Mouse (Mus musculus) liver, postnatal 0 days (tissue): ENCODE measurements around the gene Basp1. TPM values are rescaled to one million over a fixed set of nuclear protein-coding genes. Genes with fewer than 3 reads are reported as not detected.
A peak's percentile ranks its signal among the peaks of the same experiment; 100 is the strongest.
"Not testable (repeated sequence)": the region's sequence is repeated elsewhere in the genome, so short reads cannot be mapped to it uniquely, and the experiment has no call there.

ENCODE experiments used
- ATAC-seq: fragments of 200-750 bp; cut with Nextera tagmentation; 2 replicates; pipeline ENCODE4 v1.8.0; 2017; ENCODE audit warnings: mild to moderate bottlenecking, moderate library complexity
- DNase-seq: peaks from one replicate; pipeline ENCODE4 v3.0.0-alpha.2; 2016
- H3K27ac ChIP-seq: fragments of 300-500 bp; sonication (generic); 2 replicates; pipeline ENCODE4 v1.5.1; 2014; ENCODE audit warnings: antibody characterized with exemption, moderate library complexity, mild to moderate bottlenecking, low read depth
- H3K27me3 ChIP-seq: fragments of 300-500 bp; sonication (generic); 2 replicates; pipeline ENCODE4 v1.6.1; 2014; ENCODE audit warnings: low read length, control low read depth, mixed read lengths; ENCODE audit not compliant: insufficient read depth
- H3K36me3 ChIP-seq: fragments of 300-500 bp; sonication (generic); replicated peaks from 2 replicates; pipeline ENCODE4 v1.6.1; 2014; ENCODE audit warnings: mild to moderate bottlenecking, control low read depth, low read length, moderate library complexity, mixed read lengths; ENCODE audit not compliant: insufficient read depth
- H3K4me1 ChIP-seq: fragments of 300-500 bp; sonication (generic); 2 replicates; pipeline ENCODE4 v1.6.1; 2014; ENCODE audit warnings: antibody characterized with exemption, mild to moderate bottlenecking, control low read depth; ENCODE audit not compliant: insufficient read depth
- H3K4me2 ChIP-seq: fragments of 300-500 bp; sonication (generic); 2 replicates; pipeline ENCODE4 v1.6.1; 2014; ENCODE audit warnings: low read depth, mild to moderate bottlenecking, low read length, moderate library complexity, mixed read lengths
- H3K4me3 ChIP-seq: fragments of 300-500 bp; sonication (generic); 2 replicates; pipeline ENCODE4 v1.5.1; 2014; ENCODE audit warnings: low read depth, low read length
- H3K9ac ChIP-seq: fragments of 300-500 bp; sonication (generic); replicated peaks from 2 replicates; pipeline ENCODE4 v1.6.1; 2014; ENCODE audit warnings: mild to moderate bottlenecking, moderate library complexity
- H3K9me3 ChIP-seq: fragments of 300-500 bp; sonication (generic); 2 replicates; pipeline ENCODE4 v1.6.1; 2016; ENCODE audit warnings: mild to moderate bottlenecking, control low read depth, low read length, mixed read lengths
- CTCF ChIP-seq: sonication (generic); IDR thresholded peaks from 2 replicates; pipeline ENCODE4 v1.5.1; 2016; ENCODE audit warnings: antibody characterized with exemption, low read depth
- EP300 ChIP-seq: IDR thresholded peaks from 2 replicates; pipeline ENCODE4 v1.6.1; 2016; ENCODE audit warnings: antibody characterized with exemption, low read depth, mild to moderate bottlenecking
- whole genome bisulfite sequencing: fragments of 180-500 bp; shearing (Covaris S2); extraction: QIAGEN DNeasy Blood & Tissue Kit; methylation state at CpG from one replicate; pipeline ENCODE4 v1.1.7; 2014; ENCODE audit not compliant: insufficient replicate concordance; 5-methylcytosine and 5-hydroxymethylcytosine counted together
- polyA plus RNA-seq: library from polyadenylated mRNA; unstranded; fragments of >200 nt; fragmentation: Nextera tagmentation; extraction: Ambion mirVana; gene quantifications from 2 replicates; pipeline ENCODE4 v1.2.1, GENCODE M21; 2015

The Basp1 gene
- polyA plus RNA-seq = 1.9 and 2.2 TPM in 2 replicates

GRCm38 (mm10) chr15:25413378-25413901, at the start of gene Basp1:
TSS of gene Basp1 (minus strand) at chr15:25413764.
- no peak within 1 kb of the TSS for H3K27ac ChIP-seq
- TF ChIP-seq CTCF (no peak), EP300 (no peak)
- H3K4me1 ChIP-seq = peaks cover 14% of the 10 kb centered on the region
- ATAC-seq = peak; percentile 25; the same call in 1 of the 2 replicates
- H3K9me3 ChIP-seq = no peaks in the 10 kb centered on the region
- peak within 1 kb of the TSS; percentile 77 for H3K4me2 ChIP-seq
- WGBS = 0% methylated on average over 15 of the region's 60 CpGs
- peak within 1 kb of the TSS; percentile 30; the same call in 1 of the 2 replicates for H3K9ac ChIP-seq
- H3K27me3 ChIP-seq = peaks cover 34% of the 10 kb centered on the region
- DNase-seq = peak; percentile 37
- no peaks in the 10 kb centered on the region for H3K36me3 ChIP-seq
- peak within 1 kb of the TSS; percentile 56 for H3K4me3 ChIP-seq

GRCm38 (mm10) chr15:25463076-25463475, 49.5 kb upstream of the Basp1 start:
- H3K27ac ChIP-seq, H3K27me3 ChIP-seq, H3K4me1 ChIP-seq, H3K4me3 ChIP-seq, H3K9ac ChIP-seq, DNase-seq, H3K36me3 ChIP-seq, H3K4me2 ChIP-seq, ATAC-seq, H3K9me3 ChIP-seq: not testable (repeated sequence)

DNA sequence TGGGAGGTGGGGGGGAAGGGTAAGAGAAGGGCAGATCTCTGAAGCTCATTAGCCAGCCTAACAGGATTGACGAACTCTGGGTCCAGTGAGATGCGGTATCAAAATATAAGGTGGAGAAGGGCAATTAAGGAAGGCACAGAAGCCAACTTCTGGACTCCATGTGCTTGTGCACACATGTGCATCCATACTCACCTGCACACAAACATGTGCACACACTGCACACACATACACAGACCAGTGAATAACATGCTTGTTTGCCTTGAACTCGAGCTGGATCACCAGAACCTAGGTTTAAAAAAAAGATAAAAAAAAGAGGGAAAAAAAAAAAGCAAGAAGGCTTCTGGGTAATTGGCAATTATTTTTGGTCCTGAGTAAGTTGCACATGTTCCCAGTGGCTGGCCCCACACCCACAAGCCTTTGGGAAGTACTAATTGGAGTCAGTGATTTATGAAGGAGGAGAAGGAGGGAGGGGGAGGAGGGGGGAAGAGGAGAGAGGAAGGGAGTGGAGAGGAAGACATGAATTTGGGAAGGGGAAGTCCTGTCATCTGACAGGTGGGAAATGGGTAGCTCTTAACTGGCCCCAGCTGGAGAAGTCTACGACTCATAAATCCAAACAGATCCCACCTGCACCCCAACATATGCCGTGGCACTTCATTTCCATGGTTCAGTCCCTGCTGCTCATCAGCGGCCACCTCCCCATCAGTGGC, 48.6 kb upstream of the Basp1 start:
- H3K36me3 ChIP-seq = no peaks in the 10 kb centered on the region
- no peaks in the 10 kb centered on the region for H3K4me1 ChIP-seq
- DNase-seq (no peak), ATAC-seq (no peak)
- H3K4me2 ChIP-seq = no peak overlapping the region
- no peaks in the 10 kb centered on the region for H3K27me3 ChIP-seq
- H3K27ac ChIP-seq = no peak overlapping the region
- no peak overlapping the region for H3K4me3 ChIP-seq
- TF ChIP-seq EP300 (no peak), CTCF (no peak)
- 66% methylated on average over 6 of the region's 6 CpGs for WGBS
- no peak overlapping the region for H3K9ac ChIP-seq
- no peaks in the 10 kb centered on the region for H3K9me3 ChIP-seq

- 53% methylated on average over 7 of the region's 7 CpGs for WGBS
- H3K27ac ChIP-seq = peak overlapping the region; percentile 44; the same call in 1 of the 2 replicates
- ATAC-seq = no peak
- no peaks in the 10 kb centered on the region for H3K9me3 ChIP-seq
- H3K4me3 ChIP-seq = no peak overlapping the region
- TF ChIP-seq EP300 (peak; percentile 53; the same call in 1 of the 2 replicates), CTCF (no peak)
- H3K9ac ChIP-seq = no peak overlapping the region
- no peaks in the 10 kb centered on the region for H3K36me3 ChIP-seq
- no peak for DNase-seq
- no peaks in the 10 kb centered on the region for H3K27me3 ChIP-seq
- H3K4me2 ChIP-seq = no peak overlapping the region
- no peaks in the 10 kb centered on the region for H3K4me1 ChIP-seq
These were observed 46.3 kb upstream of the Basp1 start for GRCm38 (mm10) chr15:25459901-25460300.

GRCm38 (mm10) chr15:25457421-25457820, 43.9 kb upstream of the Basp1 start:
- no peak for DNase-seq
- no peak for TF ChIP-seq CTCF
- no peak for TF ChIP-seq EP300
- WGBS = 48% methylated on average over 2 of the region's 2 CpGs

GRCm38 (mm10) chr15:25453538-25453937, 40.0 kb upstream of the Basp1 start:
- no peak for ATAC-seq
- DNase-seq = no peak
- no peak overlapping the region for H3K4me2 ChIP-seq
- no peaks in the 10 kb centered on the region for H3K4me1 ChIP-seq
- no peaks in the 10 kb centered on the region for H3K27me3 ChIP-seq
- no peak overlapping the region for H3K4me3 ChIP-seq
- no peaks in the 10 kb centered on the region for H3K9me3 ChIP-seq
- TF ChIP-seq CTCF = no peak
- TF ChIP-seq EP300 = no peak
- H3K36me3 ChIP-seq = no peaks in the 10 kb centered on the region
- no peak overlapping the region for H3K27ac ChIP-seq
- H3K9ac ChIP-seq = no peak overlapping the region
- WGBS = 81% methylated on average over 3 of the region's 3 CpGs

More at GRCm38 (mm10) chr15:25457421-25457820, 43.9 kb upstream of the Basp1 start:
- no peak for ATAC-seq
- Histone ChIP-seq H3K9ac (no peak overlapping the region), H3K9me3 (no peaks in the 10 kb centered on the region), H3K27ac (no peak overlapping the region), H3K27me3 (no peaks in the 10 kb centered on the region), H3K4me2 (no peak overlapping the region), H3K36me3 (no peaks in the 10 kb centered on the region), H3K4me3 (no peak overlapping the region), H3K4me1 (no peaks in the 10 kb centered on the region)
